Mouse (Mus musculus): ENCODE data around the gene Heca. TPM values are rescaled to one million over a fixed set of nuclear protein-coding genes. Genes with fewer than 3 reads are reported as not detected.

Heca gene
- polyA plus RNA-seq, 2 experiments, result 2.6 to 5.9 TPM

DNA sequence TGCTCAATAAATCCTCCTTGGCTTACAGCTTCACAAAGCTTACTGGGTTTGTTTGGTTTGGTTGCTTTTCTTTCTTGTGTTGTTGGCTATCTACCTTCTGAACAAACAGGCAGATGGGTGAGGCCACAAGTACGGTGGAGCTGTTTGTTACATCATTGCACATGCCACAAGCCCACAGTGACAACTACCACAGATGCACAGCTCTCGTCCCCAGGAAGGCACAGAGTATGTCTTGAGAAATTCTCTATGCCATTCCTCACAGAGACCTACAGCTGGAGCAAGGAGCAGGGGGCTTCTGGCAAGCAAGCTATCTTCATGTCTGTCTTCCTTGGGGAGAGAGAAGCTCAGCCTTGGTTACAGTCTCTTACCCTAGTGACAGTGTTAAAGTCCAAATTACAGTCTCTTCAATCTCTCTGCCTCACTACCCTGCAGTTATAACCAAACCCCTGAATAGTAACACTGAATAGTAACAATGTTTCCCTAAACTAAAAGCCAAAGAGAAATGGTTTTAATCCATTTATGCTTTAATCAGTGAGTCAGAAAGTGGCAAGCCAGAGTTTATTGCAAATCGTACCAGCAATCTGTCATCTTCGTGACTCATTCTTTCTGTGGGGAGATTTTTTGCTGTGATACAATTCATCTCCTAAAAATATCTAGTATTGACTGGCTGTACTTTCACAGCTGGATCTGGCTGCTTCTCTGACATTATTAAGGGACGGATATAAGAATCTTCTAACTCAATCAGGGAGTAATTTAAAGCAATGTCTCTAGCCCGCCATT lies 87.0 kb downstream of the Heca start:
- no peak for ATAC-seq (ENCODE audit: insufficient read depth)
- TF ChIP-seq EP300 (IDR thresholded peaks at IDR 0.05; ENCODE audit: low read depth) (no peak), CTCF (IDR thresholded peaks at IDR 0.05; ENCODE audit: low read depth) (no peak)
- 54% methylated on average over 6 of the region's 6 CpGs for WGBS (ENCODE audit: insufficient replicate concordance)

DNA sequence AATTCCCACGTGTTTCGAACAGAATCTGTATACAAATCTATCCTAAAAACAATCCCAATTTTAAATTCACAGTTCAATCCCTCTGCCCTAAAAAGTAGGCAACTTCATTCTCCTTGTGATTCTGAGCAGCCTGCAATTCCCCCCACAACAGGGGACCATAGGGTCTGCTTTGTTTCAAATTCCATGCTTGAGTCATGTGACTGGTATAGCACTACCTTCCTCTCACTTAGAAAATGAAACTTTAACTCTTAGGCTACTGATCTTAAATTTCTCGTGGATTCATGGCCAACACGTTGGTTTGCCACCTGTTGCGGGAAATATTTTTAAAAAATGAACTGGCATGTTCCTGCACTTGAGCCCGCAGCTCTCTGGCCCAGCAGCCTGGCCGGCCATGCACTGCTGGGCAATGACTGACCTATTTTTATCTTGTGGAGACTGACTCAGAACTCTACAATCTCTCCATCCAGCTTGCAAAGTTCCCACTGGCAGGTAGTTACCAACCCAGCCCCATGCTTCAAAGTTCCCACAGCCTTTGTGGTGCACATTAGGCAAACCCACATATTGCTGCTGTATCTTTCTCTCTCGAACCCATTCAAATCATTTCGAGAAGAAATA lies 90.1 kb downstream of the Heca start:
- WGBS (ENCODE audit: insufficient replicate concordance), result 60% methylated on average over 9 of the region's 9 CpGs
- no peaks in the 10 kb centered on the region for H3K9me3 ChIP-seq (ENCODE audit: control insufficient read depth, low read length)
- no peak overlapping the region for H3K27ac ChIP-seq
- H3K4me2 ChIP-seq (ENCODE audit: low read depth), result no peak overlapping the region
- H3K9ac ChIP-seq (replicated peaks), result no peak overlapping the region
- TF ChIP-seq EP300 (IDR thresholded peaks at IDR 0.05; ENCODE audit: low read depth) (no peak), CTCF (IDR thresholded peaks at IDR 0.05; ENCODE audit: low read depth) (no peak)
- DNase-seq (ENCODE audit: low read depth in 3 of 3, low spot score in 3 of 3) (no peak), ATAC-seq (ENCODE audit: insufficient read depth) (no peak)
- no peaks in the 10 kb centered on the region for H3K36me3 ChIP-seq (replicated peaks; ENCODE audit: control insufficient read depth, insufficient read depth, low read depth)
- H3K4me1 ChIP-seq (replicated peaks; ENCODE audit: control insufficient read depth in 2 of 2, insufficient read depth in 2 of 2, low read length in 1 of 2), result no peaks in the 10 kb centered on the region
- no peak overlapping the region for H3K4me3 ChIP-seq (ENCODE audit: insufficient read depth in 1 of 2, low read depth in 2 of 2, low read length in 2 of 2)
- no peaks in the 10 kb centered on the region for H3K27me3 ChIP-seq (ENCODE audit: control insufficient read depth, insufficient read depth, low read length)

More for the DNA sequence above, 87.0 kb downstream of the Heca start:
- H3K9me3 ChIP-seq (ENCODE audit: control insufficient read depth, low read length), result no peaks in the 10 kb centered on the region
- no peak overlapping the region for H3K4me2 ChIP-seq (ENCODE audit: low read depth)
- H3K4me1 ChIP-seq (replicated peaks; ENCODE audit: control insufficient read depth in 2 of 2, insufficient read depth in 2 of 2, low read length in 1 of 2), result no peaks in the 10 kb centered on the region
- no peak overlapping the region for H3K4me3 ChIP-seq (ENCODE audit: insufficient read depth in 1 of 2, low read depth in 2 of 2, low read length in 2 of 2)
- DNase-seq (ENCODE audit: low read depth in 3 of 3, low spot score in 3 of 3), result no peak
- H3K27me3 ChIP-seq (ENCODE audit: control insufficient read depth, insufficient read depth, low read length), result no peaks in the 10 kb centered on the region
- H3K36me3 ChIP-seq (replicated peaks; ENCODE audit: control insufficient read depth, insufficient read depth, low read depth), result no peaks in the 10 kb centered on the region
- H3K9ac ChIP-seq (replicated peaks), result no peak overlapping the region
- no peak overlapping the region for H3K27ac ChIP-seq

GRCm38 (mm10) chr10:17844781-17845537 lies 102.9 kb downstream of the Heca start:
- H3K27me3 ChIP-seq (ENCODE audit: control insufficient read depth, insufficient read depth, low read length), result no peaks in the 10 kb centered on the region
- TF ChIP-seq EP300 (IDR thresholded peaks at IDR 0.05; ENCODE audit: low read depth), result no peak
- TF ChIP-seq CTCF (IDR thresholded peaks at IDR 0.05; ENCODE audit: low read depth), result no peak
- 43% methylated on average over 4 of the region's 4 CpGs for WGBS (ENCODE audit: insufficient replicate concordance)
- no peak for DNase-seq (ENCODE audit: low read depth in 3 of 3, low spot score in 3 of 3)
- no peaks in the 10 kb centered on the region for H3K4me1 ChIP-seq (replicated peaks; ENCODE audit: control insufficient read depth in 2 of 2, insufficient read depth in 2 of 2, low read length in 1 of 2)
- H3K9ac ChIP-seq (replicated peaks), result no peak overlapping the region
- no peak overlapping the region for H3K4me3 ChIP-seq (ENCODE audit: insufficient read depth in 1 of 2, low read depth in 2 of 2, low read length in 2 of 2)
- ATAC-seq (ENCODE audit: insufficient read depth), result no peak
- H3K27ac ChIP-seq, result no peak overlapping the region
- no peaks in the 10 kb centered on the region for H3K9me3 ChIP-seq (ENCODE audit: control insufficient read depth, low read length)
- no peak overlapping the region for H3K4me2 ChIP-seq (ENCODE audit: low read depth)
- no peaks in the 10 kb centered on the region for H3K36me3 ChIP-seq (replicated peaks; ENCODE audit: control insufficient read depth, insufficient read depth, low read depth)

GRCm38 (mm10) chr10:17842030-17842429 lies 105.8 kb downstream of the Heca start:
- no peaks in the 10 kb centered on the region for H3K9me3 ChIP-seq (ENCODE audit: control insufficient read depth, low read length)
- H3K27me3 ChIP-seq (ENCODE audit: control insufficient read depth, insufficient read depth, low read length), result no peaks in the 10 kb centered on the region
- DNase-seq (ENCODE audit: low read depth in 3 of 3, low spot score in 3 of 3) (no peak), ATAC-seq (ENCODE audit: insufficient read depth) (no peak)
- H3K36me3 ChIP-seq (replicated peaks; ENCODE audit: control insufficient read depth, insufficient read depth, low read depth), result no peaks in the 10 kb centered on the region
- H3K4me3 ChIP-seq (ENCODE audit: insufficient read depth in 1 of 2, low read depth in 2 of 2, low read length in 2 of 2), result no peak overlapping the region
- TF ChIP-seq CTCF (IDR thresholded peaks at IDR 0.05; ENCODE audit: low read depth) (no peak), EP300 (IDR thresholded peaks at IDR 0.05; ENCODE audit: low read depth) (no peak)
- no peak overlapping the region for H3K4me2 ChIP-seq (ENCODE audit: low read depth)
- H3K4me1 ChIP-seq (replicated peaks; ENCODE audit: control insufficient read depth in 2 of 2, insufficient read depth in 2 of 2, low read length in 1 of 2), result no peaks in the 10 kb centered on the region
- H3K27ac ChIP-seq, result no peak overlapping the region
- no peak overlapping the region for H3K9ac ChIP-seq (replicated peaks)
- 55% methylated on average over 3 of the region's 3 CpGs for WGBS (ENCODE audit: insufficient replicate concordance)

DNA sequence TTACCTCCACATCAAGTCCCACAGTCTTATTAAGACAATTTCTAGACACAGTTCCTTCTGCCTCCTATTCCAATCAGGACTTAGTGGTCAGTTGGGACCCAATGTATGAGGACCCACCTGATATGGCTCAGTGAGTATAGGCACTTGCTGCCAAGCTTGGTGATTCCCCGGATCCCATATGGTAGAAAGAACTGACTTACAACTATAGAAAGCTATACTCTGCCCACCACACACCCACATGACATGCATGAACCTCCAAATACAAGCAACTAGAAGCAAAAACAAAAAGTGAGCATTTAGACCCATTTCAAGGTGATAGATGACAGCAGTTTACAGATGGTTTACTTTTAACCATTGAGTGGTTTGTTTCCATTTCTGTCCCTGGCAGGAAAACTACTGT lies 111.6 kb downstream of the Heca start:
- 79% methylated on average over 1 of the region's 1 CpGs for WGBS (ENCODE audit: insufficient replicate concordance)
- TF ChIP-seq EP300 (IDR thresholded peaks at IDR 0.05; ENCODE audit: low read depth), result no peak
- H3K9me3 ChIP-seq (ENCODE audit: control insufficient read depth, low read length), result no peaks in the 10 kb centered on the region
- H3K4me3 ChIP-seq (ENCODE audit: insufficient read depth in 1 of 2, low read depth in 2 of 2, low read length in 2 of 2), result no peak overlapping the region
- DNase-seq (ENCODE audit: low read depth in 3 of 3, low spot score in 3 of 3) (no peak), ATAC-seq (ENCODE audit: insufficient read depth) (no peak)
- H3K4me1 ChIP-seq (replicated peaks; ENCODE audit: control insufficient read depth in 2 of 2, insufficient read depth in 2 of 2, low read length in 1 of 2), result no peaks in the 10 kb centered on the region
- no peak overlapping the region for H3K27ac ChIP-seq
- H3K27me3 ChIP-seq (ENCODE audit: control insufficient read depth, insufficient read depth, low read length), result no peaks in the 10 kb centered on the region
- no peak overlapping the region for H3K4me2 ChIP-seq (ENCODE audit: low read depth)
- no peaks in the 10 kb centered on the region for H3K36me3 ChIP-seq (replicated peaks; ENCODE audit: control insufficient read depth, insufficient read depth, low read depth)
- no peak overlapping the region for H3K9ac ChIP-seq (replicated peaks)

Data from liver, embryonic 14.5 days (tissue).